Mouse (Mus musculus) C2C12 (cell line): ENCODE data around the gene Prickle2.

Experiments
- CEBPB ChIP-seq: IDR thresholded peaks from one replicate; pipeline ENCODE4 v1.6.1; 2011; ENCODE audit warnings: low read depth, mild to moderate bottlenecking, control low read depth, moderate library complexity
- CTCF ChIP-seq: IDR thresholded peaks from one replicate; pipeline ENCODE4 v1.5.1; 2011; ENCODE audit not compliant: control insufficient read depth, insufficient read depth, insufficient read length
- MAX ChIP-seq: IDR thresholded peaks from one replicate; pipeline ENCODE4 v1.6.1; 2011; ENCODE audit warnings: mild to moderate bottlenecking, control low read depth
- MYOD1 ChIP-seq: IDR thresholded peaks from one replicate; pipeline ENCODE4 v1.6.1; 2011; ENCODE audit warnings: low read depth; ENCODE audit not compliant: control insufficient read depth, insufficient read length
- USF1 ChIP-seq: IDR thresholded peaks from one replicate; pipeline ENCODE4 v1.6.1; 2011; ENCODE audit warnings: low read depth, mild to moderate bottlenecking, control low read depth, moderate library complexity

- TF ChIP-seq CEBPB (no peak), CTCF (no peak), USF1 (no peak), MYOD1 (no peak), MAX (no peak)
These were observed 100.8 kb downstream of the Prickle2 start for GRCm38 (mm10) chr6:92605156-92605555.
